Mouse (Mus musculus) telencephalon, adult 2 months (tissue): ENCODE measurements around the gene Rab11fip5.

Experiments
- DNase-seq: peaks from one replicate; pipeline ENCODE4 v3.0.0-alpha.2; 2011; ENCODE audit warnings: low read depth, low spot score

Rab11fip5 gene

DNA sequence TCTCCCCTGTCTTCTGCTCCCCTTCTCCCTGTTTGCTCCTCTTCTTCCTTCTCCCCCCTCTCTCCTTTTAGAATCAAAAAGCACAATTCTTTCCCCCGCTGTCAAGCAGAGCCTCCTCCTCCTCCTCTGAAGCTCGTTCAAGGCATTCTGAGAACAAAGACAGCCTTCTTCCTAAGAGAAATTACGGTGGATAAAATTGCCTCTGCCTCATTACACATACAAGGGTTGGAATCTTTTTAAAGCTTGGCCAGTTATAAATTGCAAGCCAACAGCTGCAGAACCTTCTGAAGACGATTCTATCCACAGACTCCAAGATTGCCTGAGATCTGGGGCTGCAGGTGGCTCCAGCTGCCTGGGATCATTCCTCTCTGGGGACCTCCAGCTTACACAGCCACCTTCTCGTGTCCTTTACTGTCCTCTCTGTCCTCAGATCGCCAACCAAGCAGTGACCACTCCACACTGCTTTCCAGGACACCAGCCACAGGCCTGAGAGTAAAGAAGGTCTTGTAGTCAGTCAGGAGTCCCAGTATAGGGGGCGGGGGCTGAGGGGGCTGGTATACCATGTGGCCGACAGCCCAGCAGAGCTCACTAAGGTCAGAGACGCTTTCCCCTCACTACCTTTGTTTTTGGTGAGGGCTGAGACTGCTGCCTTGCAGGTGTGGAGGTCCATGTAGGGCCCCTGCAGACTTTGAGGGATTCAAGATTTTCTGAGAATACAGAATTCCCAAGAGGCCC lies 60.2 kb downstream of the Rab11fip5 start:
- peak; percentile 68 for DNase-seq

DNA sequence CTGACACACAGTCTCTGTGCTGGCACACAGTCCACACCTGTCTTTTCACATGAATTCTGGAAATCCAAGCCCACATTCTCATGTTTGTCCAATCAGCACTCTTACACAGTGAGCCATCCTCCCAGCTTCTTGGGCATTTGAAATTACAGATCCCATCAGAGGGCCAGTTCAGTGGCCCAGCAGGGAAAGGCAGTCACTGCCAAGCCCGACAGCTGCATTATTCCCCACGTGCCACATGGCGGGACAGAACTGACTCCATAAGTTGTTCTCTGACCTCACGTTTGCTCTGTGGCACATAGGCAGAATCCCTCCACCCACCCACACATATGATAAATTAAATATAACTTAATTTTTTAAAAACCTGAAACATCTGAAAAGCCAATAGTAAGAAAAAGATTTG lies 66.5 kb downstream of the Rab11fip5 start:
- no peak for DNase-seq

DNA sequence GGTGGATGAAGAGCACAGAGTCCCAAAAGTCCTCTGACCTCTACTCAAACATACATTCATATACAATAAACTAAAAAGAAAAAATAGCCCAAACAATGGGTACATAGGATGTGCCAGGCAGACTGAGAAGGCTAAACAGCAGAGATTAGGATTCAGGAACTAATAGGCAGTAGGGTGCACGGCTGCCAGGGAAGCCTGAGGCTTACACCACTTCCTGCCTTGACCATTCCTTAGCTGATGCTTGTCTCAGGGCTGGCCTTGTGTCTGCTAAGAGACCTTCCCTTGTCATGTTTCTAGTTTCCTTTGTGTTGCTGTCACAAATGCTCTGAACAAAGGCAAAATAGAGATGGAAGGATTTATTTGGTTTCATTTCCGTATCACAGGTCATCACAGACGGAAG lies 68.1 kb downstream of the Rab11fip5 start:
- DNase-seq = no peak

DNA sequence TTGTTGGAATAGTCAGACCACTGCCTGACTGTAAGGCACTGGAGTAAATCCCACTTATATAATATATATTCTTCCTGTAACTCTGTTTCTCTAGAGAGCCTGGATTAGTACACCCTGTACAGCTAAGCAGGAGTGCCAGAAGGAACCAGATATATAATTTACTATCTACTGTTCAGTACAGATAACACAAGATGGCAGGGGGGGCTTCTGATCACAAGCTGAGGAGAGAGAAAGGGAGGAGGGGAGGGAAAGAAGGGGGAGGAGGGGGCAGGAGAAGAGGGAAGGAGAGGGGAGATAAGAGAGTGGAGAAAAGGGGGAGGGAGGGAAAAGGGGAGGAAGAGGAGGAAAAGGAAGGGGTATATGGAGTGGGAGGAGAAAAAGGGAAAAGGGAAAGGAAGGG lies 68.6 kb downstream of the Rab11fip5 start:
- no peak for DNase-seq

DNA sequence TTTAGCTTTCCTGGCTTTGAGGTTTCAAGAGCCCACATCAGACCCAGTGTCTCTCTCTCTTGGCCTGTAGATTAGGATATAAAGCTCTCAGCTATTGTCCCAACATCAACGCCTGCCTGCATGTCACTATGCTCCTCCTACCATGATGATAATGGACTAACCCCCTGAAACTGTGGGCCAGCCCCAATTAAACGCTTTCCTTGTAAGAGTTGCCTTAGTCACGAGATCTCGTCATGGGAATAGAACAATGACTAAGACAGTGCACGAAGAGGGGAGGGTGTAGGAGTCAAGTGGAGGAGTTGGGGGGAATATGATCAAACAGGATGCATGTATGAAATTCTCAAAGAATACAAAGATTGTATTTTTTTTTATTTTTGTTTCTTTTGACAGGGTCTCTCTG lies 69.5 kb downstream of the Rab11fip5 start:
- DNase-seq = no peak

DNA sequence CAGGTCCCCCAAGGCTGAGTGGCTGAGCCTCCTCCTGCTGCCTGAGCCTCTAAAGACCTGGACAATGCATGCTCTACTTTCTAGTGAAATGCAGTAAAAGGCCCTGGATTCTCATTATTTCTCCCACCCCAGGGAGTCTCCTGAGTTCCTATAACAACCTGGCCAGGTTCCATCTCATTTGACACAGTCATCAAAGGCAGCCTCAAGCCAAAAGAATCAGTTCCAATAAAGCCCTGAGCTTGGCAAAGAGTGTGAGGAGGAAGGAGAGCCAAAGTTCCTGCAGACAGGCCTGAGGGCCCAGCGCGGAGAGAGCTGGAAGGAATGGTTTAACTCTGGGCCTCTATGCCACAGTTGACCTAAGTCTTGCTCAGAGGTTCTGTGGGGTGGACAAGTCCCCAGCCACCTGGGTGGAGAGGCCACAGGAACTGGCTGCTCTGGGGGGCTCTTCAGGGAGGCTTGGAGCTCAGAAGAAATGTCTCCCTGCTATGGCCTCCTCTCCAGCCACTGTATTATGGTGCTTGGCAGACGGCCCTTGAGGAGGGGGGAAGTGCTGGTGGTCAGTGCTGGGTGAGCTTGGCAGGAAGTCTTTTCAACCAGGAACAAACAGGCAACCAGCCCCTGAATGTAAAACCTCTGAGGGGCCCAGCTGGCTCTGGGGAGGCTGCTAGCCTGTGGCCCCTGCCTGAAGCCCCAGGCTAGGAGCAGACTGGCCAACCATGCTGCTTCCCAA lies 71.9 kb downstream of the Rab11fip5 start:
- DNase-seq = no peak

DNA sequence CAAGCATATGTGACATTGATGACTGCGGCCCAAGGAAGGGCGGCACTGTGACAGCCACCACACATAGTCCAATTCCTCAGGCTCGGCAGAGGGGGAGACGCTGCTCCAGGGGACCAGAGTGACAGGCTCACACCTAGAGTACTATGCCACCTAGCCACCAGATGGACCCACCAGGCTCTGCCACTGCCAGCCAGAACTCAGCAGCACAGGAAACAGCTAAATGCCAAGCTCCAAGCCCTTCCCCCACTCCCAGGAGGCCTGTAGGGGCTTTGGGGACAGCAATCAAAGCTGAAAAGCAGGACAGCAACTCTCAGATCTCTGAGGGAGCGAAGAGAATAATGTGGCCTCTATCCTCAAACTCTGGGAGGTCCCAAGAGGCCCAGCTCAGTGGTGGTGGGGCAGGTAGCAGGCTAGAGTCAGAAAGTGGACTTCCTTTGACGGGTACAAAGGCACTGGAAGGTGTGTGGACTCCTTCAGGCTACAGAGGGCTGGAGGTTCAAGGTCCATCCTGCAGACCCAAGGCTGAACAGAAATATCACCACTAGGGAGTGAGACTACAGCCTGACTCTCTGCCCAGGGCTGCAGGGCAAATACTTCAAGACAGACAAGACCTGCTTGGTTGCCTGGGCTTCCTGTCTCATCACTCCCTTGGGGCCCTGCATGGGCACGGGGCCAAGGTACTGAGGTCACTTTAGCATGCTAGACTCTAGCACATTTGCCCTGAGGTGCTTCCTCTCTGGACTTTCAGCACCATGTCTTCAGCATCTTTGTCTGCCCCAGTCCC lies 78.9 kb downstream of the Rab11fip5 start:
- DNase-seq = no peak

DNA sequence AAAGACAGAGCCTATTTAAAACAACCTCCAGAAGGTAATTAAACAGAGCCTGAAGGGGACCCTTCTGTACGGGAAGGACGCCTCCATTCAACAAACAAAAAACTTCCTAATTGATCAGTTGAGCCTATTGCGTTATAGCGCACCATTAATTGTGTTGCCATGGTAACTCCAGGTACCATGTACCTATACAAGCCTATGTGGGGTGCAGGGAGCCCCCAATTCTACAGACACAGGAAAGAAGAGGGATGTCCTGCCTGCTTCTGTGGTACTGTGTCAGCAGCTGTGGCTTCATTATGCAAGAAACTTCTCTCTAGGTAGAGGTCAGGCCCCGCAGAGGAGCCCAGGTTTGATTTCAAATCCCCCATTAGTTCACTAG lies 80.4 kb downstream of the Rab11fip5 start:
- no peak for DNase-seq

DNA sequence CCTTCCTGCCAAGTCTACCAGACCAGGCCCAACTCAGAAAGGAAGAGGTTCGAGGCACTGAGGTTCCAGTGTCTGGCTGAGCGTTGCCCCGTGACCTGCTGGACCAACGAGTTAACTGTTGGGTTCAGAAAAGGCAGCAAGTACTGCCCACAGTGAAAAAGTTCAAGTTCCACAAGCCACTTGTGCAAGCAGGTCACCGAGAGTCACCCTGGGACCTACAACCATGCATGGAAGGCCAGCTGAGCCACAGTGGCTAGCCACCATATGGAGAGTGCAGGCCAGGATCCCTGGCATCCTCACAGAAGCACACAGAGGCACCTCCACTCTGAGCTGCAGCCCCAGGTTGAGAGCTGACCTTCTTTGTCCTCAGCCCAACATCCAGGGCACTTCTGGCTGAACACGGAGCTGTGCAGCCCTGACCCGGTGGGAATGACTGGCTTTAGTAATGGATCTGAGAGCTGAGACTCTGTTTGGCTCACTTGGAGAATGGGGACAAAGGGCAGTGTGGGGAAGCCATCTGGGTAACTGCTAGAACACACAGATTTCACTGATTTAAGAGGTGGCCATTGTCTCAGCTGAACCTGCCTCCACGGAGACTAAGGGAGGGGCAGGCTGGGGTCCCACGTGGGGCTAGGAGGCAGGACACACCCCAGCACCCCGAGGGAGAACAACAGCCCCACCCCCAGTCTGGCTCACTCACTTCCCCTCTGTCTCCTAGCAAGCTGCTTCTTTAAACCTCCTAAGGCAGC lies 81.0 kb downstream of the Rab11fip5 start:
- DNase-seq = no peak

DNA sequence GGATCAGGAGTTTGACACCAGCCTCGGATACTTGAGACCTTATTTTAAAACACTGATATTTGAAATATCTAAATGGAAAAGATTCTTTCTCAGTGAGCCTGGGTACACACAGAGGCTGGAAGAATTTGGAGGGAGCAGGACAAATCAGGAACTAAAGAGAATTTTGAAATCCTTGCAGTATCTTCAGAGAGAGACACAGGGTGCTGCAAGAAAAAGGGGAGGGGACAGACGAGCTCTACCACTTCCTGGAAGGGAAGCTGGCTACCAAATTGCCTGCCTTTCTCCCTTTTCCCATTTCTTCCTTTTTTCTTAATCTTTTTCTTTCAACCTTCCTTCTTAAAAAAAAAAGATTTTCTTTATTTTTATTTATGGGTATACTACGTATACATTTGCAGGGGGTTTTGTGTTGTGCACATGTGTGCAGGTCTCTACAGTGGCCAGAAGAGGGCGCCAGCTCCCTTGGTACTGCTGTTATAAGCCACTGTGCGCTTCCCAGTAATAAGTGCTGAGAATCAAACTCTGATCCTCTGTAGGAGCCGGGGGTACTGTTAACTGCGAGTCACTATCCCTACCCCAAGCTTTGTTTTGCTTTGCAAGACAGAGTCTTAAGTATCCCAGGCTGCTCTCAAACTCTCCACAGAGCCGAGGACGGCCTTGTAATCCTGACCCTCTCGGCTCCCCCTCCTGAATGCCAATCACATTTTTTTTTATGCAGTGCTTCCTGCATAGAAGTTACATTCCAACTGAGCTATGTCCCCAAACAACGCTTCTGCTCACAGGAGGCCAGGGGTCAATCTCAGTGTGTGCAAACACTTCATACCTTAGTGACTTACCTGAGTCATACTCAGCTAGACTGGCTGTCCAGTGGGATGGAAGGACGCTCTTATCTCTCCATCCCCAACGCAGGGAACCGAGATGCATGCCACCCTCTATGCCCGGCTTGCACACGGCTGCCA lies 83.3 kb downstream of the Rab11fip5 start:
- DNase-seq = no peak

DNA sequence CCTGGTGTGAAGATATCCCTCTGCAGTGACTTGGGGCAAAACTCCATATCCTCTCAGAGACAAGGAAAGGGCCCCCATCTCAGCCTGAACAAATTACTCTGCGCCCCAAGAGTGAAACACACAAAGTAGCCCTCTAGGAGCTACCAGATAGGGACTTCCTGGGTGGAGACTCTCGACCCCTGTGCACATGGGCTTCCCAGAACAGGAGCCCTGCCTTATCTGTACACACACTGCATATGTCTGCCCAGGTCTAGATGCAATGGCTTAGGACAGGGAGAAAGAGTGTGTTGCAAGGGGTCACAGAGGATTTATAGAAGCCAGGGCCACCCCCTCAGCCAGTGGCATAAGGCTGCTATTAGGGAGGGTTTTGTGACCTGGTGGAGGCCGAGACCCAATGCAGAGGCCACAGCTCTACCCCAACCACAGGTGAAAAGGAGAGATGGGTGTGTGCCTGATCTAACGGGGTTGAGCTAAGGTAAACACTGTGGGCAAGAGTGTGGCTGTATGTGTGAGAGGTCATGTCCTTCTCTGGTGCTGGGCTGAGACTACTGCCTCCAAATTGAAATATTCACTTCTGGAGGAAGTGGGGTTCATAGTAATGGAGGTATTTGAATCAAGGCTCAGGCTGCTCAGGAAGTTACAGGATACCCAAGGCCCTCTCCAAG lies 86.1 kb downstream of the Rab11fip5 start:
- no peak for DNase-seq

DNA sequence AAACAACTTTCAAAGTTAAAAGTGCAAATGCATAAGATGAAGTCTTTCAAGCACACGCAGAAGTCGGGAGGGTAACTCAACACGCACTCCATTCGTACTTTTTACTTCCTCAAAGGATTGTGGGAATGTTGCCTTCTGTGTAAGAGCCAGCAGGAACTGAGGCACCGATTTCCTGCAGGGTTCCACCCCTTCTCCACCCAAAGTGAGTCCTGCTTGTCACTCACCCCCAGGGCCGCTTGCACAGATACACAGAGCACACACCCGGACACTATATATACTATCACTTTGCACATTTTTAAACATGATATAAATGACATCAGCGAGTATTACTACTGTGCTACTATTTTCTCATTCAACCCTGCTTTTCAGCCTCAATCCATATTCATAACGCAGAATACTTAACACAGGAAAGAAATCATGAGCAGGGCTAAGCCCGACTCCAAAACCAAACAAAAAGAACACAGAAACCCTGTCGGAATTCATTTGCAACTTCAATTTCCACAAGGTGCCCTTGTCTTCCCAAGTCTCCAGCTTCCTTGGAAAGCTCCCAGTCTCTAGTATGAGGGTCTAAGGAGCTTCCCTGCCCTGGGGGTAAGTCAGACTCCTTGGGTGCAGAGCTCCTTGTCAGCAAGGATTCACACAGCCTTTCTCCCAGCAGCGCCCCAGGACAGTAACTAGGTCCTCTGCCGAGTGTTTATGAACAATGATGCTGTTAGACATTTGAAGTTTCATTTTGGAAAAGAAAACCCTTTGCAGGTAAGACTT lies 88.0 kb downstream of the Rab11fip5 start:
- DNase-seq = no peak
